Mouse (Mus musculus) heart, postnatal 0 days (tissue): ENCODE data around the gene Dpagt1. TPM values are rescaled to one million over a fixed set of nuclear protein-coding genes. Genes with fewer than 3 reads are reported as not detected.

Experiments used
- ATAC-seq: fragments of 200-750 bp; cut with Nextera tagmentation; 2 replicates; pipeline ENCODE4 v1.8.0; 2017; ENCODE audit warnings: low read depth, moderate number of reproducible peaks, moderate library complexity; ENCODE audit not compliant: insufficient read depth
- DNase-seq: peaks from one replicate; pipeline ENCODE4 v3.0.0-alpha.2; 2016; ENCODE audit warnings: low spot score
- H3K27ac ChIP-seq: fragments of 300-500 bp; sonication (generic); 2 replicates; pipeline ENCODE4 v1.5.1; 2014; ENCODE audit warnings: low read depth, mild to moderate bottlenecking
- H3K27me3 ChIP-seq: fragments of 300-500 bp; sonication (generic); 2 replicates; pipeline ENCODE4 v1.6.1; 2014; ENCODE audit warnings: low read length, mixed read lengths; ENCODE audit not compliant: control insufficient read depth, insufficient read depth
- H3K36me3 ChIP-seq: fragments of 300-500 bp; sonication (generic); replicated peaks from 2 replicates; pipeline ENCODE4 v1.6.1; 2014; ENCODE audit warnings: low read length, mixed read lengths; ENCODE audit not compliant: control insufficient read depth, insufficient read depth
- H3K4me1 ChIP-seq: fragments of 300-500 bp; sonication (generic); 2 replicates; pipeline ENCODE4 v1.6.1; 2014; ENCODE audit warnings: antibody characterized with exemption; ENCODE audit not compliant: control insufficient read depth, insufficient read depth
- H3K4me2 ChIP-seq: fragments of 300-500 bp; sonication (generic); 2 replicates; pipeline ENCODE4 v1.6.1; 2014; ENCODE audit warnings: low read depth, mild to moderate bottlenecking, low read length, moderate library complexity
- H3K4me3 ChIP-seq: fragments of 300-500 bp; sonication (generic); 2 replicates; pipeline ENCODE4 v1.5.1; 2014; ENCODE audit warnings: low read depth, low read length
- H3K9ac ChIP-seq: fragments of 300-500 bp; sonication (generic); replicated peaks from 2 replicates; pipeline ENCODE4 v1.6.1; 2014; ENCODE audit warnings: low read depth, low read length, mixed read lengths
- H3K9me3 ChIP-seq: fragments of 300-500 bp; sonication (generic); replicated peaks from 2 replicates; pipeline ENCODE4 v1.6.1; 2016; ENCODE audit warnings: low read length; ENCODE audit not compliant: control insufficient read depth
- CTCF ChIP-seq: IDR thresholded peaks from 2 replicates; pipeline ENCODE4 v1.5.1; 2016; ENCODE audit warnings: antibody characterized with exemption, control low read depth, low read depth
- EP300 ChIP-seq: IDR thresholded peaks from 2 replicates; pipeline ENCODE4 v1.6.1; 2016; ENCODE audit warnings: antibody characterized with exemption, low read depth
- WGBS: fragments of 180-500 bp; shearing (Covaris S2); extraction: QIAGEN DNeasy Blood & Tissue Kit; methylation state at CpG from one replicate; pipeline ENCODE4 v1.1.7; 2014; 5-methylcytosine and 5-hydroxymethylcytosine counted together
- microRNA-seq: library from miRNA; unstranded; fragments of <30 nt; microRNA quantifications from one replicate; pipeline ENCODE4, GENCODE M21; 2016
- polyA plus RNA-seq: library from polyadenylated mRNA; unstranded; fragments of >200 nt; fragmentation: Nextera tagmentation; extraction: Ambion mirVana; gene quantifications from 2 replicates; pipeline ENCODE4 v1.2.1, GENCODE M21; 2015
- total RNA-seq: library from RNA; depleted of rRNA; stranded (reverse); fragments of >200 nt; gene quantifications from 2 replicates; pipeline ENCODE4 v1.2.3, GENCODE M21; 2014; ENCODE audit warnings: low replicate concordance; rRNA removed

Gene Dpagt1
- total and polyA plus RNA-seq, 2 experiments from 2014 or later = 24.5 to 33.3 TPM

GRCm38 (mm10) chr9:44378153-44378730 is 52.4 kb downstream of the Dpagt1 start:
- DNase-seq (no peak), ATAC-seq (no peak)
- Histone ChIP-seq H3K4me2 (peak overlapping the region; percentile 71), H3K4me1 (peaks cover 15% of the 10 kb centered on the region), H3K9ac (peak overlapping the region; percentile 78; the same call in 1 of the 2 replicates), H3K9me3 (no peaks in the 10 kb centered on the region), H3K36me3 (peaks cover 27% of the 10 kb centered on the region), H3K4me3 (peak overlapping the region; percentile 62), H3K27ac (no peak overlapping the region), H3K27me3 (no peaks in the 10 kb centered on the region)
- TF ChIP-seq EP300 = no peak
- TF ChIP-seq CTCF = no peak
- 80% methylated on average over 5 of the region's 5 CpGs for WGBS

GRCm38 (mm10) chr9:44379054-44379834 is 53.4 kb downstream of the Dpagt1 start, which contains the start of gene Hyou1:
Gene Hyou1, plus strand, starts transcription at chr9:44379490.
- H3K36me3 ChIP-seq = peaks cover 37% of the 10 kb centered on the region
- no peaks in the 10 kb centered on the region for H3K27me3 ChIP-seq
- DNase-seq (peak; percentile 97), ATAC-seq (peak; percentile 99)
- peaks cover 15% of the 10 kb centered on the region for H3K4me1 ChIP-seq
- peak; percentile 37 for TF ChIP-seq CTCF
- peak; percentile 15; the same call in 1 of the 2 replicates for TF ChIP-seq EP300
- H3K4me3 ChIP-seq = peak within 1 kb of the TSS; percentile 62
- WGBS = 0% methylated on average over 82 of the region's 83 CpGs
- no peaks in the 10 kb centered on the region for H3K9me3 ChIP-seq
- peak within 1 kb of the TSS; percentile 73 for H3K27ac ChIP-seq
- H3K4me2 ChIP-seq = peak within 1 kb of the TSS; percentile 87
- peak within 1 kb of the TSS; percentile 78 for H3K9ac ChIP-seq

GRCm38 (mm10) chr9:44379862-44380261 is 54.0 kb downstream of the Dpagt1 start:
- peak overlapping the region; percentile 62 for H3K4me3 ChIP-seq
- H3K4me2 ChIP-seq = peak overlapping the region; percentile 87
- peaks cover 15% of the 10 kb centered on the region for H3K4me1 ChIP-seq
- no peak for ATAC-seq
- peaks cover 43% of the 10 kb centered on the region for H3K36me3 ChIP-seq
- H3K27ac ChIP-seq = peak overlapping the region; percentile 69
- H3K27me3 ChIP-seq = no peaks in the 10 kb centered on the region
- TF ChIP-seq EP300 = no peak
- no peak for TF ChIP-seq CTCF
- WGBS = 5% methylated on average over 15 of the region's 15 CpGs
- peak overlapping the region; percentile 71 for H3K9ac ChIP-seq
- H3K9me3 ChIP-seq = no peaks in the 10 kb centered on the region
- no peak for DNase-seq

Small RNAs within 50 kb of the gene (microRNA-seq; reads per million reads assigned to microRNA genes)
- not detected for gene Gm44335

Other genes starting within 250 kb of the Dpagt1 start
- gene Mfrp, start 224.3 kb upstream of the Dpagt1 start, total RNA-seq = not detected in 2 replicates
- gene Mfrp, start 224.3 kb upstream of the Dpagt1 start, polyA plus RNA-seq = not detected in 2 replicates
- 9.0 TPM in 2 replicates for gene C1qtnf5, start 218.8 kb upstream of the Dpagt1 start, total RNA-seq
- 4.1 and 4.5 TPM in 2 replicates for gene C1qtnf5, start 218.8 kb upstream of the Dpagt1 start, polyA plus RNA-seq
- not detected in 2 replicates for gene Gm49380, start 212.5 kb upstream of the Dpagt1 start, total RNA-seq
- gene Gm49380, start 212.5 kb upstream of the Dpagt1 start, polyA plus RNA-seq = 0.10 TPM in 1 of 2 replicates, not detected in the other
- gene Rnf26, start 212.5 kb upstream of the Dpagt1 start, total RNA-seq = 13.0 and 16.6 TPM in 2 replicates
- 13.7 and 14.1 TPM in 2 replicates for gene Rnf26, start 212.5 kb upstream of the Dpagt1 start, polyA plus RNA-seq
- gene Mcam, start 191.6 kb upstream of the Dpagt1 start, total RNA-seq = 190 and 209 TPM in 2 replicates
- gene Mcam, start 191.6 kb upstream of the Dpagt1 start, polyA plus RNA-seq = 47.1 and 54.2 TPM in 2 replicates
- gene Cbl, start 92.0 kb upstream of the Dpagt1 start, total RNA-seq = 17.6 and 18.6 TPM in 2 replicates
- gene Cbl, start 92.0 kb upstream of the Dpagt1 start, polyA plus RNA-seq = 4.3 and 5.2 TPM in 2 replicates
- gene Ccdc153, start 85.3 kb upstream of the Dpagt1 start, total RNA-seq = not detected in 2 replicates
- gene Ccdc153, start 85.3 kb upstream of the Dpagt1 start, polyA plus RNA-seq = 2.0 TPM in 1 of 2 replicates, not detected in the other
- not detected in 2 replicates for gene Pdzd3, start 74.5 kb upstream of the Dpagt1 start, total RNA-seq
- 0.07 and 0.10 TPM in 2 replicates for gene Pdzd3, start 74.5 kb upstream of the Dpagt1 start, polyA plus RNA-seq
- gene Nlrx1, start 57.4 kb upstream of the Dpagt1 start, total RNA-seq = 10.4 and 15.4 TPM in 2 replicates
- gene Nlrx1, start 57.4 kb upstream of the Dpagt1 start, polyA plus RNA-seq = 8.9 and 10.2 TPM in 2 replicates
- 1.7 and 2.1 TPM in 2 replicates for gene Abcg4, start 37.4 kb upstream of the Dpagt1 start, total RNA-seq
- 0.49 and 0.69 TPM in 2 replicates for gene Abcg4, start 37.4 kb upstream of the Dpagt1 start, polyA plus RNA-seq
- gene Hinfp, start 20.3 kb upstream of the Dpagt1 start, total RNA-seq = 14.8 and 26.3 TPM in 2 replicates
- gene Hinfp, start 20.3 kb upstream of the Dpagt1 start, polyA plus RNA-seq = 7.6 and 9.4 TPM in 2 replicates
- 14.5 and 16.8 TPM in 2 replicates for gene C2cd2l, start 5.7 kb upstream of the Dpagt1 start, total RNA-seq
- gene C2cd2l, start 5.7 kb upstream of the Dpagt1 start, polyA plus RNA-seq = 4.7 and 5.0 TPM in 2 replicates
- gene H2afx, start 8.7 kb downstream of the Dpagt1 start, total RNA-seq = 285 and 447 TPM in 2 replicates
- gene H2afx, start 8.7 kb downstream of the Dpagt1 start, polyA plus RNA-seq = 69.3 and 71.2 TPM in 2 replicates
- 61.5 and 96.3 TPM in 2 replicates for gene Hmbs, start 18.2 kb downstream of the Dpagt1 start, total RNA-seq
- gene Hmbs, start 18.2 kb downstream of the Dpagt1 start, polyA plus RNA-seq = 81.3 and 84.0 TPM in 2 replicates
- gene Vps11, start 35.7 kb downstream of the Dpagt1 start, total RNA-seq = 25.0 and 27.8 TPM in 2 replicates
- gene Vps11, start 35.7 kb downstream of the Dpagt1 start, polyA plus RNA-seq = 17.7 TPM in 2 replicates
- gene Hyou1, start 53.5 kb downstream of the Dpagt1 start, total RNA-seq = 35.5 and 37.8 TPM in 2 replicates
- gene Hyou1, start 53.5 kb downstream of the Dpagt1 start, polyA plus RNA-seq = 5.4 and 5.9 TPM in 2 replicates
- 83.8 and 97.2 TPM in 2 replicates for gene Slc37a4, start 70.8 kb downstream of the Dpagt1 start, total RNA-seq
- 32.2 and 35.1 TPM in 2 replicates for gene Slc37a4, start 70.8 kb downstream of the Dpagt1 start, polyA plus RNA-seq
- 302 and 464 TPM in 2 replicates for gene Rps25, start 81.1 kb downstream of the Dpagt1 start, total RNA-seq
- gene Rps25, start 81.1 kb downstream of the Dpagt1 start, polyA plus RNA-seq = 1,421 and 1,578 TPM in 2 replicates
- 30.8 and 58.4 TPM in 2 replicates for gene Trappc4, start 81.6 kb downstream of the Dpagt1 start, total RNA-seq
- 72.5 and 79.0 TPM in 2 replicates for gene Trappc4, start 81.6 kb downstream of the Dpagt1 start, polyA plus RNA-seq
- 13.7 and 45.1 TPM in 2 replicates for gene Ccdc84, start 92.5 kb downstream of the Dpagt1 start, total RNA-seq
- gene Ccdc84, start 92.5 kb downstream of the Dpagt1 start, polyA plus RNA-seq = 17.2 and 17.7 TPM in 2 replicates
- gene Foxr1, start 115.1 kb downstream of the Dpagt1 start, total RNA-seq = not detected in 2 replicates
- not detected in 2 replicates for gene Foxr1, start 115.1 kb downstream of the Dpagt1 start, polyA plus RNA-seq
- gene Upk2, start 129.0 kb downstream of the Dpagt1 start, total RNA-seq = 18.0 TPM in 1 of 2 replicates, not detected in the other
- not detected in 2 replicates for gene Upk2, start 129.0 kb downstream of the Dpagt1 start, polyA plus RNA-seq
- 12.4 and 33.9 TPM in 2 replicates for gene Bcl9l, start 156.8 kb downstream of the Dpagt1 start, total RNA-seq
- 4.4 and 5.2 TPM in 2 replicates for gene Bcl9l, start 156.8 kb downstream of the Dpagt1 start, polyA plus RNA-seq
- gene Cxcr5, start 235.9 kb downstream of the Dpagt1 start, total RNA-seq = not detected in 2 replicates
- gene Cxcr5, start 235.9 kb downstream of the Dpagt1 start, polyA plus RNA-seq = not detected in 2 replicates